Mouse (Mus musculus) embryonic fibroblast, embryonic 13.5 days (primary cell): ENCODE data around the gene Brms1.

Experiments
- CTCF ChIP-seq: IDR thresholded peaks from 2 replicates; pipeline ENCODE4 v1.5.1; 2011; ENCODE audit warnings: mild to moderate bottlenecking, control low read depth, low read length, moderate library complexity, borderline replicate concordance; ENCODE audit not compliant: insufficient read depth
- POLR2A ChIP-seq: IDR thresholded peaks from 2 replicates; pipeline ENCODE4 v1.6.1; 2011; ENCODE audit warnings: low read depth, mild to moderate bottlenecking, control low read depth, low read length, moderate library complexity

GRCm38 (mm10) chr19:5071077-5071476 is 29.9 kb downstream of the Brms1 start:
- TF ChIP-seq CTCF, result no peak
- peak; percentile 49; the same call in 1 of the 2 replicates for TF ChIP-seq POLR2A
